ENCODE assay signal across 9 mouse cellular contexts in the genomic region with DNA sequence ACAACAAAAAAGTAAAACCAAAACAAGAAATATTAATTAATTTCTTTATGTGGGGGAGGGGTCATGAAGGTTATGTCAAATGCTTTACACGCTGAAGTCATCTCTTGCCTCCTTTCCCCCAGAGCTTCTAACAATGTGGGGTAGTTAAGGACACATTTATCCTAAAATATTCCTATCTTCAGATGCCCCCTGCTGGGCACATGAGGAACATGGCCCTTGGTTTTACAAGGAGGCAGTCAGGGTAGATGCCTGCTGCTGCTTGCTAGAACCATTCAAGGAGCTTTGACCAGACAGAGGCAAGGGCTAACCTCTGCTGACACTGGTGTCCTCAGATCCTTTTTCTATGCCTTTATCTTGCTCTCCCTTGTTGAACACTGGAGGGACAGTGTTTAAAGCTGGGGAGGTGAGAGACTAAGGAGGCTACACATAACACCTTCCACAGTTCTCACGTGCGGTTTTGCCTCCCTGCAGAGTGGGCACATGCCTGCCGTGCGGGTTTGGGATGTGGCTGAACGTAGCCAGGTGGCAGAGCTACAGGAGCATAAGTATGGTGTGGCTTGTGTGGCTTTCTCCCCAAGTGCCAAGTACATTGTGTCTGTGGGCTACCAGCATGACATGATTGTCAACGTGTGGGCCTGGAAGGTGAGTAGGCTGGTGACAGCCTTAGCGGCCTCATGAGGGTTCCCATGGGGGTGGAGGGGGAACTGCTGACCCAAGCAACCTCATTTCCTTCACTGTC. TPM values are rescaled to one million over a fixed set of nuclear protein-coding genes. Genes with fewer than 3 reads are reported as not detected.
DNase-seq lines count a peak whose midpoint lies in the region; ATAC-seq and TF ChIP-seq lines count a peak whose summit lies in the region.
"Had no signal": no experiment of that assay in that cellular context is flagged by ENCODE, and none has a peak within 500 bp of the region (broad histone marks: within the 10 kb centered on the region; RNA-seq: fewer than 3 reads in every experiment).

No protein-coding gene starts in this region.

- H3K27me3 ChIP-seq in hindbrain, postnatal 0 days (ENCODE audit: insufficient read depth, low read length), result no peaks in the 10 kb centered on the region
- H3K27me3 ChIP-seq: heart, embryonic 15.5 days had no signal

- ATAC-seq in erythroblast, adult 5-6 weeks (replicated peaks; ENCODE audit: low FRiP score, poor library complexity, severe bottlenecking), result peak; percentile 58
- ATAC-seq in hindbrain, postnatal 0 days, result peak; percentile 40; the same call in 1 of the 2 replicates

- H3K4me3 ChIP-seq in hindbrain, postnatal 0 days (ENCODE audit: low read length), result no peak overlapping the region
- H3K4me3 ChIP-seq: heart, embryonic 15.5 days had no signal

- no peak overlapping the region for H3K27ac ChIP-seq in hindbrain, postnatal 0 days
- H3K27ac ChIP-seq: heart, embryonic 15.5 days had no signal

- no peaks in the 10 kb centered on the region for H3K4me1 ChIP-seq in hindbrain, postnatal 0 days (ENCODE audit: insufficient read depth, low read length)

- intact Hi-C loops in left cerebral cortex, postnatal 14 days (cut with DNase I), result loop anchor here (2.0 kb wide), 1 partner anchor 41 kb away; no protein-coding TSS in a partner anchor

- H3K36me3 ChIP-seq in hindbrain, postnatal 0 days (ENCODE audit: insufficient read depth, low read length), result peaks cover 31% of the 10 kb centered on the region

- WGBS in hindbrain, postnatal 0 days, result 69% methylated on average over 8 of the region's 8 CpGs

- no peak overlapping the region for H3K4me2 ChIP-seq in hindbrain, postnatal 0 days (ENCODE audit: low read depth, low read length)
- H3K4me2 ChIP-seq: heart, embryonic 15.5 days had no signal

- TF ChIP-seq POLR2A in brain, embryonic 14.5 days (IDR thresholded peaks at IDR 0.05; ENCODE audit: borderline replicate concordance, extremely low read depth, insufficient read depth, insufficient read length, poor library complexity, severe bottlenecking), result no peak

- no peak overlapping the region for H3K9ac ChIP-seq in hindbrain, postnatal 0 days (replicated peaks; ENCODE audit: low read length)
- H3K9ac ChIP-seq: heart, embryonic 15.5 days had no signal

- peak; percentile 61; the same call in 1 of the 2 replicates for TF ChIP-seq CTCF in brain, embryonic 14.5 days (IDR thresholded peaks at IDR 0.05; ENCODE audit: borderline replicate concordance, extremely low read depth, insufficient read depth, insufficient read length)
- peak; percentile 72 for TF ChIP-seq CTCF in hindbrain, postnatal 0 days (IDR thresholded peaks at IDR 0.05; ENCODE audit: low read depth)

- DNase-seq in 3T3-L1 (ENCODE audit: low read depth, low spot score), result peak; percentile 80
- DNase-seq in A20 (ENCODE audit: low read depth, low spot score), result peak; percentile 62
- DNase-seq in brain, embryonic 14.5 days (ENCODE audit: low read depth), result peak; percentile 75
- peak; percentile 73 for DNase-seq in hindbrain, postnatal 0 days (ENCODE audit: low spot score)
- peak; percentile 70 to 71 for DNase-seq in left cerebral cortex, postnatal 14 days (ENCODE audit: low spot score in 2 of 2)
- peak; percentile 69 for DNase-seq in naive thymus-derived CD4-positive, alpha-beta T cell, adult 2 months (ENCODE audit: low read depth)
- DNase-seq in yolk sac, embryonic 10.5 days (ENCODE audit: low spot score), result peak; percentile 43

- H3K9me3 ChIP-seq in hindbrain, postnatal 0 days (ENCODE audit: low read length), result no peaks in the 10 kb centered on the region
- H3K9me3 ChIP-seq: heart, embryonic 15.5 days had no signal

RNA-seq across cellular contexts. Expression of a gene that starts 15.7 kb away (rescaled TPM):
- 16.6 and 23.5 TPM in 2 replicates for polyA plus RNA-seq in brain, embryonic 14.5 days (2012; rRNA removed)
- 1.5 TPM in 1 of 2 replicates, not detected in the other for total RNA-seq in erythroblast, adult 5-6 weeks (2015; ENCODE audit: low replicate concordance)
- total RNA-seq in erythroblast, adult 5-6 weeks (2017; ENCODE audit: low replicate concordance), result 2.4 TPM in 1 of 2 replicates, not detected in the other
- total RNA-seq in hindbrain, postnatal 0 days (2014; rRNA removed), result 16.3 and 18.7 TPM in 2 replicates
- polyA plus RNA-seq in hindbrain, postnatal 0 days (2015; fragmentation: Nextera tagmentation; extraction: Ambion mirVana), result 20.0 and 20.3 TPM in 2 replicates
- total RNA-seq in left cerebral cortex, postnatal 14 days (2021), result 1 to 10 TPM; 4.0 to 5.0 TPM

RNA-seq across cellular contexts. Expression of a gene that starts 15.7 kb away (rescaled TPM):
- polyA plus RNA-seq in brain, embryonic 14.5 days (2012; rRNA removed), result 24.3 and 29.6 TPM in 2 replicates
- 0.96 TPM in 1 of 2 replicates, not detected in the other for total RNA-seq in erythroblast, adult 5-6 weeks (2015; ENCODE audit: low replicate concordance)
- 2.0 TPM in 1 of 2 replicates, not detected in the other for total RNA-seq in erythroblast, adult 5-6 weeks (2017; ENCODE audit: low replicate concordance)
- 2.9 and 6.8 TPM in 2 replicates for total RNA-seq in hindbrain, postnatal 0 days (2014; rRNA removed)
- polyA plus RNA-seq in hindbrain, postnatal 0 days (2015; fragmentation: Nextera tagmentation; extraction: Ambion mirVana), result 1.3 and 1.8 TPM in 2 replicates
- total RNA-seq in left cerebral cortex, postnatal 14 days (2021), result 1 to 10 TPM; 1.0 to 1.2 TPM

RNA-seq across cellular contexts. Expression of a gene that starts 21.6 kb away (rescaled TPM):
- polyA plus RNA-seq in brain, embryonic 14.5 days (2012; rRNA removed), result 26.3 and 28.7 TPM in 2 replicates
- 0.63 TPM in 1 of 2 replicates, not detected in the other for total RNA-seq in erythroblast, adult 5-6 weeks (2015; ENCODE audit: low replicate concordance)
- total RNA-seq in erythroblast, adult 5-6 weeks (2017; ENCODE audit: low replicate concordance), result 3.0 and 5.0 TPM in 2 replicates
- 5.5 and 12.3 TPM in 2 replicates for total RNA-seq in hindbrain, postnatal 0 days (2014; rRNA removed)
- 0.30 and 0.33 TPM in 2 replicates for polyA plus RNA-seq in hindbrain, postnatal 0 days (2015; fragmentation: Nextera tagmentation; extraction: Ambion mirVana)
- 1 to 10 TPM; 2.4 to 4.2 TPM for total RNA-seq in left cerebral cortex, postnatal 14 days (2021)

RNA-seq across cellular contexts. Expression of a gene that starts 39.1 kb away (rescaled TPM):
- polyA plus RNA-seq in brain, embryonic 14.5 days (2012; rRNA removed), result 30.4 and 42.5 TPM in 2 replicates
- total RNA-seq in erythroblast, adult 5-6 weeks (2015; ENCODE audit: low replicate concordance), result 0.38 and 3.3 TPM in 2 replicates
- total RNA-seq in erythroblast, adult 5-6 weeks (2017; ENCODE audit: low replicate concordance), result 2.0 and 3.5 TPM in 2 replicates
- 41.3 and 41.4 TPM in 2 replicates for total RNA-seq in hindbrain, postnatal 0 days (2014; rRNA removed)
- polyA plus RNA-seq in hindbrain, postnatal 0 days (2015; fragmentation: Nextera tagmentation; extraction: Ambion mirVana), result 5.3 and 5.5 TPM in 2 replicates
- total RNA-seq in left cerebral cortex, postnatal 14 days (2021), result 10 to 100 TPM; 61.2 to 65.9 TPM
